Mouse (Mus musculus) brain, embryonic 14.5 days (tissue): Measurements from ENCODE around the gene Pknox2.

Experiments
- CTCF ChIP-seq: fragments of 200-500 bp; IDR thresholded peaks from 2 replicates; pipeline ENCODE4 v1.5.1; 2012; ENCODE audit warnings: inconsistent platforms, mild to moderate bottlenecking, moderate library complexity, borderline replicate concordance; ENCODE audit not compliant: insufficient read depth, insufficient read length; ENCODE audit errors: extremely low read depth
- POLR2A ChIP-seq: fragments of 200-500 bp; IDR thresholded peaks from 2 replicates; pipeline ENCODE4 v1.6.1; 2012; ENCODE audit warnings: mild to moderate bottlenecking, inconsistent platforms, borderline replicate concordance; ENCODE audit not compliant: poor library complexity, insufficient read depth, insufficient read length, severe bottlenecking; ENCODE audit errors: extremely low read depth

DNA sequence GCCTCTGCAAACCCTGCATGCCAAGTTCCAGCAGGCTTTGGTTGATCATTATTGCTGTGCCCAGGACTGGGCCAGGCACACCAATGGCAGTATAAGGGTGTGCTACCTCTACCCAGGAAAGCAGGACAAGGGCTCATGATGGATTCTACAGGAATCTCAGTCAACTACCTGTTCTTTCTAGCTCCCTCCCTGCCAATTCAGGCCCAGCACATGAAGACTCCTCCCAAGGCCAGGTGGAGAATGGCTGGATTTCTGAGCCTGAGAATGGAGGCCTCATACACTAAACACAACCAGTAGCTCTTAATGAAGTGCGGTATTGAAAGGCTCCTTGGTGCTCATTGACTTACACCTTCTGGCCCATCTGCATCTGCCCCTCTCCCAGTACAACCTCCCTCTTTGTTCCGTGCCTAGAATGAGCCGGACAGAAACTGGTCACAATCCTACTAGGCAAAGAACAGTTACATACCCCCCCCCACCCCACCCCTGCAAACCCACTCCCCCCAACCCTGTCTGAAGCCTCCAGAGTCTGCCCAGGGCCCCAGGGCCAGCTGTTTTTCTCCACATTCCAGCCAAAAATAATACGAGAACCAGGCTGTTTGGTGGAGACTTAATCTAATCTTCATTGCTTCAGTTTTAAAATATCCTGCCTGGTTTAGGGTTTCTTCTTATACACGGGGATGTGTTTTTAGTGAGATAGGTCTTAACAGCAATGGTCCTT is 6.6 kb downstream of the Pknox2 start:
- TF ChIP-seq POLR2A, result no peak
- no peak for TF ChIP-seq CTCF
